Mouse (Mus musculus): ENCODE data around the gene AI464131. TPM values are rescaled to one million over a fixed set of nuclear protein-coding genes. Genes with fewer than 3 reads are reported as not detected.

AI464131 gene
- polyA plus RNA-seq (2012; ENCODE audit: insufficient read depth, insufficient read length, missing spikeins): 8.7 and 13.8 TPM in 2 replicates

DNA sequence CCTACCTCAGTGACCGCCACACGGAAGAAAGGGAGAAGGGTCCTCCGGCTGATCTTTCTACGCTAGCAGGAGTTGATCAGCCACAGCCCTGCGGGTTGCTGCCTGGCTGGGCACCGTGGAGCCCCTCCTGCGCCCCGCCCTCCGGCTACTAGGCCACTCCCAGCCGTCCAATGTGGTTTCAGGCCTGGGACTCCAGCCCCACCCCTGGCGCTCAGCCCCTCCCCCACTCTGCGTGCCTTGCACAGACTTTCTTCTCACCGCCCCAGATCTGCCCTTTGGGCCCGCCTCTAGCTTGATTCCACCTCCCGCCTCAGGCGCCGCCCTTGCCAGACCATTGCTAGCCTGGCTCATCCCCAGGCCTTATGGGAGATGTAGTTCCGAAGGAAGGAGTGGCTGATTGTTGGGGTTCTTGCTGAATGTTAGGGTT, at the start of gene AI464131:
Gene AI464131 (minus strand): TSS at position 91 of the 427 bp plus-strand sequence.
- Histone ChIP-seq H3K4me1 (ENCODE audit: control insufficient read depth, insufficient read depth, insufficient read length, low read length) (peaks cover 8% of the 10 kb centered on the region; the same call in 1 of the 2 replicates), H3K4me3 (ENCODE audit: insufficient read depth, low read depth, low read length) (peak within 1 kb of the TSS; percentile 67), H3K27ac (replicated peaks; ENCODE audit: low read depth, low read length) (no peak within 1 kb of the TSS)

DNA sequence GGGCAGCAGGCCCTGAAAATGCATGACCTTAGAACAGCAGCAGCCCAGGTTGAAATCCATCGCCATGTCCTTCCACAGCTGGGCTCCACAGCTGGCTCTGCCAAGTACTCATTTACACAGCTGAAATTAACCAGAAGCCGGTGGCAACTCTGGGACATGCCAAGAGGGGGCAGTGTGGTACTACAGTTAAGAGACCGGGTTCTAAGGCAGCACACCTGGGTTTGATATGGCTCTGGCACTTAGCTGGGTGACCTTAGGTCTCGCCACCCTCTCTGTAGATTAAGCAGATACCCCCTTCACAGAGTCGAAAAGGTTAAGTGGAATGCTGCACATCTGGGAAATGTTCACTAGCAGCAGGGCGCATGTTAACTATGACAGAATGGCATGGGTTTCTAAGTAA, 49.7 kb upstream of the AI464131 start:
- Histone ChIP-seq H3K4me1 (ENCODE audit: control insufficient read depth, insufficient read depth, insufficient read length, low read length) (peaks cover 23% of the 10 kb centered on the region), H3K4me3 (ENCODE audit: insufficient read depth, low read depth, low read length) (no peak overlapping the region), H3K27ac (replicated peaks; ENCODE audit: low read depth, low read length) (no peak overlapping the region)

DNA sequence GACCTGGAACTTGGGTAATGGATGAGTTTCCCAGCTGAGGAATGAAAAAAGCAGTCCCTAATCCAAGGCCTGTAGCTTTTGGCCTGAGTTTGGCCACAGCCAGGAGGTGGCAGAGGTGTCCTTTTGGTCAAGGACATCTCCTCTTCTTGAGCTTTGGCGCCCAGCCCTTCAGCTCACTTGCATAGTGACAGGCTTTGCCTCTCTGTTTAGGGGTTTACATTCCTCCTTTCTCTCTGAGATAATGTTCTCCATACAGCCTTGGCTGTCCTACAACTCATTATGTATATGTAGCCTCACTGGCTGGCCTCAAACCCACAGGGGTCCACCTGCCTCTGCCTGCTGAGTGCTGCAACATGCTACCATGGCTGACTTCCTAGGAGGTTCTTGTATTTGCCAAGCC, 44.2 kb upstream of the AI464131 start:
- Histone ChIP-seq H3K27ac (replicated peaks; ENCODE audit: low read depth, low read length) (no peak overlapping the region), H3K4me1 (ENCODE audit: control insufficient read depth, insufficient read depth, insufficient read length, low read length) (peaks cover 9% of the 10 kb centered on the region), H3K4me3 (ENCODE audit: insufficient read depth, low read depth, low read length) (no peak overlapping the region)

DNA sequence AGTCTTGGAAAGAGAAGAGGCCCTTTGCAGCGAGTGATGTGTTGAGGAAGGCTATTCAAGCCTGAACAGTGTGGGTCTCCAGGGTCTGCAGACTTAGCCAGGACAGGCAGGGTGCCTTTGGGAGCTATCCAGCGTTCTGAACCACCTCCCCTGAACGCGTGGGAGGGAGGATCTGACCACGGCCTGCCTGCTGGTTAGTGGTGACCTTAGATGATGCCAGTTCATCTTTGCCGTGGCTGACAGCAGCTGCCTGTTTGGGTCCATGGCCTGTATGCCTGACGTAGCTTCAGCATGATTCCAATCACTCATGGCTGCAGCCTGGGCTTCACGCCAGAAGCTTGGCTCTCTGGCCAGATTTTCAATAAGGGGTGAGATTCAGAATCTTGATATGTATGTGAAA, 43.1 kb upstream of the AI464131 start:
- no peak overlapping the region for H3K27ac ChIP-seq (replicated peaks; ENCODE audit: low read depth, low read length)
- peaks cover 9% of the 10 kb centered on the region for H3K4me1 ChIP-seq (ENCODE audit: control insufficient read depth, insufficient read depth, insufficient read length, low read length)
- H3K4me3 ChIP-seq (ENCODE audit: insufficient read depth, low read depth, low read length): no peak overlapping the region

- no peak overlapping the region for H3K4me3 ChIP-seq (ENCODE audit: insufficient read depth, low read depth, low read length)
- peaks cover 7% of the 10 kb centered on the region for H3K4me1 ChIP-seq (ENCODE audit: control insufficient read depth, insufficient read depth, insufficient read length, low read length)
- H3K27ac ChIP-seq (replicated peaks; ENCODE audit: low read depth, low read length): no peak overlapping the region
These were observed 39.3 kb upstream of the AI464131 start for GRCm38 (mm10) chr4:41542136-41542535.

DNA sequence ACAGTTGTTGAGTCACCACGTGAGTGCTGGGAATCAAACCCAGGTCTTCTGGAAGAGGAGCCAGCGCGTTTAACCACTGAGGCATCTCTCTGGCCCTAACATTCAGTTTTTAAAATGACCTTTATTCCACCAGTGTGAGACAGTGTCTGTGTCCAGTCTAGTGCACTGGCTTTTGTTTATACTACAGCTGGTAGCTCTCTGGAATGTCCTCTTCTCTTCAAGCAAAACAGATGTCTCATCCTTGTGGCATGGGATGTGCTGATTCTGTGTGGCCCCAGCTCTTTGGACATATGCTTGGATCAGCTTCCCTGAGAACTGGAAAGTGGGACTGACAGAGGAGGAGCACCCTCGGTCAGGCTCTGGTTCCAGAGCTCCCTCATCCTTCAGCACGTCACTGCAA, 32.0 kb upstream of the AI464131 start:
- Histone ChIP-seq H3K4me3 (ENCODE audit: insufficient read depth, low read depth, low read length) (no peak overlapping the region), H3K27ac (replicated peaks; ENCODE audit: low read depth, low read length) (no peak overlapping the region), H3K4me1 (ENCODE audit: control insufficient read depth, insufficient read depth, insufficient read length, low read length) (0 out of 2 replicates have a peak, but pooled peaks cover 2% of the 10 kb centered on the region)

GRCm38 (mm10) chr4:41532420-41532819, 29.5 kb upstream of the AI464131 start:
- H3K4me3 ChIP-seq (ENCODE audit: insufficient read depth, low read depth, low read length): no peak overlapping the region
- H3K4me1 ChIP-seq (ENCODE audit: control insufficient read depth, insufficient read depth, insufficient read length, low read length): peaks cover 9% of the 10 kb centered on the region

GRCm38 (mm10) chr4:41527996-41528395, 25.1 kb upstream of the AI464131 start:
- H3K27ac ChIP-seq (replicated peaks; ENCODE audit: low read depth, low read length): no peak overlapping the region

More at GRCm38 (mm10) chr4:41532420-41532819, 29.5 kb upstream of the AI464131 start:
- no peak overlapping the region for H3K27ac ChIP-seq (replicated peaks; ENCODE audit: low read depth, low read length)

DNA sequence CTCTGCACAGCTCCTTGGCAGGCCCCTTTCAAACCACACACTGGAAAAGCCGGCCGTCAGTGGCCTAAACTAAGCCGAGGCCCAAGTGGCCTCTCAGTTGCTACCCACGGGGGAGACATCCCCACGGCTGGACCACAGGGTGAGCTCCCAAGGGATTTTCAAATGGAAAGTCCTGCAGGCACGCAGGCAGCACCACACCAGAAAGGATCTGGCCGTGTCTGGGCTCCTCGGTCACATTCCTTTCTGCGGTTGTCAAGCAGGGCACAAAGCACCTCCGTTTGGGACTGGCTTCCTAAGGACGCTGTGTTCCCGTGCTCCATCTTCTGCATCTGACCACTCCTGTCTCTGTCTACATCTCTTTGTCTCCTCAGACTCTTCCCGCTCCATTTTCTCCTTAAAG, 24.2 kb upstream of the AI464131 start:
- no peak overlapping the region for H3K4me3 ChIP-seq (ENCODE audit: insufficient read depth, low read depth, low read length)
- H3K27ac ChIP-seq (replicated peaks; ENCODE audit: low read depth, low read length): no peak overlapping the region
- H3K4me1 ChIP-seq (ENCODE audit: control insufficient read depth, insufficient read depth, insufficient read length, low read length): peaks cover 9% of the 10 kb centered on the region

More at GRCm38 (mm10) chr4:41527996-41528395, 25.1 kb upstream of the AI464131 start:
- Histone ChIP-seq H3K4me1 (ENCODE audit: control insufficient read depth, insufficient read depth, insufficient read length, low read length) (peaks cover 9% of the 10 kb centered on the region), H3K4me3 (ENCODE audit: insufficient read depth, low read depth, low read length) (no peak overlapping the region)

- H3K4me3 ChIP-seq (ENCODE audit: insufficient read depth, low read depth, low read length): no peak overlapping the region
- no peak overlapping the region for H3K27ac ChIP-seq (replicated peaks; ENCODE audit: low read depth, low read length)
- peaks cover 9% of the 10 kb centered on the region for H3K4me1 ChIP-seq (ENCODE audit: control insufficient read depth, insufficient read depth, insufficient read length, low read length)
These were observed 23.7 kb upstream of the AI464131 start for GRCm38 (mm10) chr4:41526553-41526952.

GRCm38 (mm10) chr4:41524829-41525228, 22.0 kb upstream of the AI464131 start:
- H3K4me3 ChIP-seq (ENCODE audit: insufficient read depth, low read depth, low read length): no peak overlapping the region
- H3K27ac ChIP-seq (replicated peaks; ENCODE audit: low read depth, low read length): no peak overlapping the region
- peaks cover 7% of the 10 kb centered on the region for H3K4me1 ChIP-seq (ENCODE audit: control insufficient read depth, insufficient read depth, insufficient read length, low read length)

DNA sequence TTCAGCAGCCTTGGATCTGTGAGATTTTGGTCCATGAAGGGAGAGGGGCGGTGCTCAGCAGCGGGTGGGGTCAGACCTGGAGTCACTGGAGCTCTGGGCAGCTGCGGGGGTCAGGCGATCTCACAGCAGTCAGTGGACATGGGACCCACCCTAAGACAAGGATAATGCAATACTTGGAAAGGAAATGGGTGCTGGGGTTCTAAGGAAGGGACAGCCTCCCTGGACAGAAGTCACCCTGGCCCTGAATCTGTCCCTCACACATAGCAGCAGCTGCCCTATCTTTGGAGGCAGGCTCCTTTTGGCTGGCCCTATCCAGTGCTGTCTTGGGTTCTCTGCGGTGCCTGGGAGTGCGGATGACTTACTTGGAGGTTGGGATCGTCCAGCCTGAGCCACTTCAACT, 21.0 kb upstream of the AI464131 start:
- no peak overlapping the region for H3K27ac ChIP-seq (replicated peaks; ENCODE audit: low read depth, low read length)
- peaks cover 4% of the 10 kb centered on the region; the same call in 1 of the 2 replicates for H3K4me1 ChIP-seq (ENCODE audit: control insufficient read depth, insufficient read depth, insufficient read length, low read length)
- H3K4me3 ChIP-seq (ENCODE audit: insufficient read depth, low read depth, low read length): no peak overlapping the region

DNA sequence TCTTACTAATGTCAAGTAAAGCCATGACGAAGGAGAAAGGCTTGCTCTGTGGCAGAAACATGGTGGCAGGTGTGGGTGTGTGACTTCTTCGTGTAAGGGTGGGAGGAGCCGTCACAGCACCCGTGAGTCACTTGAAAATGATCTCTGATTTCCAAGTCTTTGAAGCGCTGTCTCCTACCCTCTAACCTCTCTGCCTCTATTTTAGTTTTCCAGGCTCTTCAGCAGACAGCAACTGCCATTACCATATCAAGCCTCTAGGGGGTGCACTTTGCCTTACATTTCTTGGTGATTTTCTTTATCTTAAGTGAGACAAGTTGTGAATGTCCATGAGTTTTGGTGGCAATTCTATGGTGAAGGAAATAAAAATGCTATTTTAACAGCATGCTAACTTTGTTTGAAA, 19.9 kb upstream of the AI464131 start:
- peaks cover 1% of the 10 kb centered on the region; the same call in 1 of the 2 replicates for H3K4me1 ChIP-seq (ENCODE audit: control insufficient read depth, insufficient read depth, insufficient read length, low read length)
- no peak overlapping the region for H3K4me3 ChIP-seq (ENCODE audit: insufficient read depth, low read depth, low read length)
- H3K27ac ChIP-seq (replicated peaks; ENCODE audit: low read depth, low read length): no peak overlapping the region

DNA sequence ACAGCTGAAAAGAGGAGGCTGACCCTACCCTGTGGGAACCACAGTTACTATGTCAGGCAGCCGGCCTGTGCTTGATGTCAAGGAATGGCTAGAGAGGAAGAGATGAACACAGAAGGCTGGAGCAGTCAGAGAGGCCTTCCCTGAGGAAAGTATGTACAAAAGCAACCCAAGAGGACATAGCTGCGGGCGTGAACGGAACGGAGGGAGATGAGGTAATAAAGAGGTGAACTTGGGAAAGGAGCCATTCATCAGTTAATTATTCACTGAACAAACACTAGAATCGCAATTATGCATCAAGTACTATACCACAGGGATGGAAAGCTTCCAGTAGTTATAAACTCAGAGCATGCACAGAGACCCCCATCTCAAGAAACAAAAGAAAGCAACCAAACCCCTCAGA, 19.3 kb upstream of the AI464131 start:
- no peak overlapping the region for H3K27ac ChIP-seq (replicated peaks; ENCODE audit: low read depth, low read length)
- no peaks in the 10 kb centered on the region for H3K4me1 ChIP-seq (ENCODE audit: control insufficient read depth, insufficient read depth, insufficient read length, low read length)
- no peak overlapping the region for H3K4me3 ChIP-seq (ENCODE audit: insufficient read depth, low read depth, low read length)

DNA sequence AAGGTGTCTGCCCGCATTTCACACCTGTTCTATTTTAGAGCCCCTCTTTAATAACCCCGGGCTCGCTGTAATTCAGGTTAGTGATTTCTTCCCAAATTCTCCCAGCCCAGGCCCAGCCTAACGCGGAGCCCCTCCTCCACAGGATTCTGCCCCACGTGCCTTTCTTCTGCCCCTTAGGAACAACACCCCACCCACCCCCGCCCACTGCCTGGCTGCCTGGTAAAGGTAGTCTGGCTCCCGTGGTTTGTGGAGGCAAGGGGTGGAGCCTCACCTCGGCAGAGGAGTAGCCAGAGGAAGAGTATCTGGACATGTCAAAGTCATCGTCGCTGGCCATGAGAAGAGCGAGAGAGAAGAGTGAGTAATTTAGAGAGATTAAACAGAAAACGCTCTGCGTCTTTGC, 17.8 kb upstream of the AI464131 start:
- H3K4me3 ChIP-seq (ENCODE audit: insufficient read depth, low read depth, low read length): no peak overlapping the region
- H3K27ac ChIP-seq (replicated peaks; ENCODE audit: low read depth, low read length): no peak overlapping the region
- H3K4me1 ChIP-seq (ENCODE audit: control insufficient read depth, insufficient read depth, insufficient read length, low read length): no peaks in the 10 kb centered on the region

GRCm38 (mm10) chr4:41519195-41519594, 16.3 kb upstream of the AI464131 start:
- no peaks in the 10 kb centered on the region for H3K4me1 ChIP-seq (ENCODE audit: control insufficient read depth, insufficient read depth, insufficient read length, low read length)
- no peak overlapping the region for H3K27ac ChIP-seq (replicated peaks; ENCODE audit: low read depth, low read length)
- H3K4me3 ChIP-seq (ENCODE audit: insufficient read depth, low read depth, low read length): no peak overlapping the region

Data from brown adipose tissue, adult 24 weeks (tissue).